25 mouse cellular contexts compared by ENCODE assay signal in the genomic region with DNA sequence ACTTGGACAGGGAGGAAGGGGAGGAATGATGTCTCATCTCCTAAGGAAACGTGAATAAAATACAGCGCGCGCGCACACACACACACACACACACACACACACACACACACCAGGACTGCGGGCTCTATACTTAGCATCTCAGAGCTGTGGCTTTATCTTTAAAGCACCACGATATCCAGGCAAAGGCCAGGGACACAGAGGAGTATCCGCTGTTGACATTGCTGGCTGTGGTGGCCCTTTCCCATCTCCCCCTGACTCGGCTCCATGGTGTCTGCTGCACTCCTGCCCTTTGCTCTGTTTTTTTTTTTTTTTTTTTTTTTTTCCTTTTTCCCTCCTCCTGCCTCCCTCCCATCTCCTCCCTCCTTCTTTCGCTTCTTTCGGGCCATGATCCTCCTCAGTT. TPM values are rescaled to one million over a fixed set of nuclear protein-coding genes. Genes with fewer than 3 reads are reported as not detected.
DNase-seq lines count a peak whose midpoint lies in the region; ATAC-seq lines count a peak whose summit lies in the region.
"Had no signal": no experiment of that assay in that cellular context is flagged by ENCODE, and none has a peak within 500 bp of the region (broad histone marks: within the 10 kb centered on the region; RNA-seq: fewer than 3 reads in every experiment).

No protein-coding gene starts in this region.

- no peak overlapping the region for H3K4me2 ChIP-seq in kidney, embryonic 15.5 days
- no peak overlapping the region for H3K4me2 ChIP-seq in liver, embryonic 13.5 days
- H3K4me2 ChIP-seq: embryonic facial prominence, embryonic 13.5 days; forebrain, embryonic 12.5 days; intestine, embryonic 15.5 days; limb, embryonic 12.5 days; midbrain, embryonic 11.5 days had no signal

- H3K9me3 ChIP-seq in kidney, embryonic 15.5 days (replicated peaks), result no peaks in the 10 kb centered on the region
- no peaks in the 10 kb centered on the region for H3K9me3 ChIP-seq in liver, embryonic 13.5 days (replicated peaks)
- H3K9me3 ChIP-seq: forebrain, embryonic 12.5 days; intestine, embryonic 15.5 days; limb, embryonic 12.5 days had no signal

- peaks cover 64% of the 10 kb centered on the region for H3K4me1 ChIP-seq in kidney, embryonic 15.5 days
- peaks cover 69% of the 10 kb centered on the region for H3K4me1 ChIP-seq in liver, embryonic 13.5 days (replicated peaks)

- H3K27me3 ChIP-seq in kidney, embryonic 15.5 days, result no peaks in the 10 kb centered on the region
- no peaks in the 10 kb centered on the region for H3K27me3 ChIP-seq in liver, embryonic 13.5 days
- H3K27me3 ChIP-seq: embryonic facial prominence, embryonic 13.5 days; forebrain, embryonic 12.5 days; intestine, embryonic 15.5 days; limb, embryonic 12.5 days had no signal

- no peak for ATAC-seq in kidney, embryonic 15.5 days (replicated peaks; ENCODE audit: low FRiP score)
- ATAC-seq in liver, embryonic 13.5 days (ENCODE audit: low read depth), result peak; percentile 56
- no peak for ATAC-seq in CD4-positive, CD25-positive, alpha-beta regulatory T cell, adult 4 months
- ATAC-seq: activated CD4-positive, CD25-positive, alpha-beta regulatory T cell, adult 4 months; hindbrain, embryonic 16.5 days; intestine, embryonic 15.5 days had no signal

- H3K4me3 ChIP-seq in kidney, embryonic 15.5 days (replicated peaks), result no peak overlapping the region
- no peak overlapping the region for H3K4me3 ChIP-seq in liver, embryonic 13.5 days (replicated peaks)
- H3K4me3 ChIP-seq: embryonic facial prominence, embryonic 13.5 days; erythroblast, embryonic 14.5 days; forebrain, embryonic 12.5 days; hindbrain, embryonic 10.5 days; intestine, embryonic 15.5 days; layer of hippocampus, adult 2 months; limb, embryonic 12.5 days had no signal

- 62% methylated on average over 11 of the region's 11 CpGs for WGBS in kidney, embryonic 15.5 days
- 73% methylated on average over 11 of the region's 11 CpGs for WGBS in liver, embryonic 13.5 days (ENCODE audit: insufficient replicate concordance)

- H3K36me3 ChIP-seq in kidney, embryonic 15.5 days, result no peaks in the 10 kb centered on the region
- peaks cover 14% of the 10 kb centered on the region; the same call in 1 of the 2 replicates for H3K36me3 ChIP-seq in liver, embryonic 13.5 days
- H3K36me3 ChIP-seq: forebrain, embryonic 12.5 days; intestine, embryonic 15.5 days had no signal

- peak overlapping the region; percentile 3; the same call in 1 of the 2 replicates for H3K27ac ChIP-seq in kidney, embryonic 15.5 days
- H3K27ac ChIP-seq in liver, embryonic 13.5 days, result peak overlapping the region; percentile 15; the same call in 1 of the 2 replicates
- H3K27ac ChIP-seq: embryonic facial prominence, embryonic 13.5 days; forebrain, embryonic 12.5 days; hindbrain, embryonic 10.5 days; intestine, embryonic 15.5 days; layer of hippocampus, adult 2 months; limb, embryonic 12.5 days; stomach, postnatal 0 days had no signal

- DNase-seq in kidney, adult 9 months, result no peak
- DNase-seq in heart, postnatal 4 days, result peak; percentile 25
- no peak for DNase-seq in liver, embryonic 13.5 days
- no peak for DNase-seq in left cerebral cortex, adult 18-20 months (ENCODE audit: low spot score in 2 of 2)
- no peak for DNase-seq in frontal cortex, postnatal 10 days (ENCODE audit: low spot score in 2 of 2)
- DNase-seq: adrenal gland, adult 8-10 months; cerebellum, adult 8-10 months; cerebellum, postnatal 36 days; embryo, embryonic 11 days; kidney, adult 8-10 months; lung, adult 2 months; lung, postnatal 14 days had no signal

- no peak overlapping the region for H3K9ac ChIP-seq in kidney, embryonic 15.5 days
- H3K9ac ChIP-seq in liver, embryonic 13.5 days, result no peak overlapping the region
- H3K9ac ChIP-seq: embryonic facial prominence, embryonic 13.5 days; forebrain, embryonic 12.5 days; intestine, embryonic 15.5 days; limb, embryonic 12.5 days had no signal

RNA-seq across cellular contexts. Expression of a gene that starts 29.3 kb away (rescaled TPM):
- 2.3 and 2.7 TPM in 2 replicates for polyA plus RNA-seq in kidney, embryonic 15.5 days (2015; fragmentation: Nextera tagmentation; extraction: Ambion mirVana)
- total RNA-seq in heart, postnatal 4 days (2021), result 10 to 100 TPM; 21.9 to 22.3 TPM
- 1.3 and 1.4 TPM in 2 replicates for polyA plus RNA-seq in liver, embryonic 13.5 days (2015; fragmentation: Nextera tagmentation; extraction: Ambion mirVana)
- 10 to 100 TPM; 27.9 to 28.6 TPM for total RNA-seq in left cerebral cortex, adult 18-20 months (2021)
- polyA plus RNA-seq in CD4-positive, CD25-positive, alpha-beta regulatory T cell, adult 4 months (2017; shearing (Covaris generic)), result 1 to 10 TPM; 2.6 to 4.6 TPM

RNA-seq across cellular contexts. Expression of a gene that starts 51.5 kb away (rescaled TPM):
- 28.4 and 33.7 TPM in 2 replicates for polyA plus RNA-seq in kidney, embryonic 15.5 days (2015; fragmentation: Nextera tagmentation; extraction: Ambion mirVana)
- total RNA-seq in heart, postnatal 4 days (2021), result 10 to 100 TPM; 18.7 to 19.4 TPM
- polyA plus RNA-seq in liver, embryonic 13.5 days (2015; fragmentation: Nextera tagmentation; extraction: Ambion mirVana), result 11.3 and 13.5 TPM in 2 replicates
- 10 to 100 TPM; 25.4 to 25.5 TPM for total RNA-seq in left cerebral cortex, adult 18-20 months (2021)
- 1 to 10 TPM; 3.7 to 7.7 TPM for polyA plus RNA-seq in CD4-positive, CD25-positive, alpha-beta regulatory T cell, adult 4 months (2017; shearing (Covaris generic))

RNA-seq across cellular contexts. Expression of a gene that starts 54.2 kb away (rescaled TPM):
- polyA plus RNA-seq in kidney, embryonic 15.5 days (2015; fragmentation: Nextera tagmentation; extraction: Ambion mirVana), result 6.7 and 7.5 TPM in 2 replicates
- total RNA-seq in heart, postnatal 4 days (2021), result 1 to 10 TPM; 2.8 to 3.3 TPM
- 14.6 and 14.8 TPM in 2 replicates for polyA plus RNA-seq in liver, embryonic 13.5 days (2015; fragmentation: Nextera tagmentation; extraction: Ambion mirVana)
- 1 to 10 TPM; 3.1 to 4.1 TPM for total RNA-seq in left cerebral cortex, adult 18-20 months (2021)
- polyA plus RNA-seq in CD4-positive, CD25-positive, alpha-beta regulatory T cell, adult 4 months (2017; shearing (Covaris generic)), result 10 to 100 TPM; 30.3 to 34.6 TPM
